Mouse (Mus musculus) olfactory bulb, adult 2 months (tissue): ENCODE data around the gene Egfl8.

Experiments
- CTCF ChIP-seq: fragments of 200-500 bp; IDR thresholded peaks from 2 replicates; pipeline ENCODE4 v1.5.1; 2012; ENCODE audit warnings: low read depth, mild to moderate bottlenecking, low read length, moderate library complexity; ENCODE audit not compliant: insufficient read depth
- POLR2A ChIP-seq: fragments of 200-500 bp; IDR thresholded peaks from 2 replicates; pipeline ENCODE4 v1.6.1; 2012; ENCODE audit warnings: mild to moderate bottlenecking, low read depth, low read length, moderate library complexity; ENCODE audit not compliant: insufficient read depth

DNA sequence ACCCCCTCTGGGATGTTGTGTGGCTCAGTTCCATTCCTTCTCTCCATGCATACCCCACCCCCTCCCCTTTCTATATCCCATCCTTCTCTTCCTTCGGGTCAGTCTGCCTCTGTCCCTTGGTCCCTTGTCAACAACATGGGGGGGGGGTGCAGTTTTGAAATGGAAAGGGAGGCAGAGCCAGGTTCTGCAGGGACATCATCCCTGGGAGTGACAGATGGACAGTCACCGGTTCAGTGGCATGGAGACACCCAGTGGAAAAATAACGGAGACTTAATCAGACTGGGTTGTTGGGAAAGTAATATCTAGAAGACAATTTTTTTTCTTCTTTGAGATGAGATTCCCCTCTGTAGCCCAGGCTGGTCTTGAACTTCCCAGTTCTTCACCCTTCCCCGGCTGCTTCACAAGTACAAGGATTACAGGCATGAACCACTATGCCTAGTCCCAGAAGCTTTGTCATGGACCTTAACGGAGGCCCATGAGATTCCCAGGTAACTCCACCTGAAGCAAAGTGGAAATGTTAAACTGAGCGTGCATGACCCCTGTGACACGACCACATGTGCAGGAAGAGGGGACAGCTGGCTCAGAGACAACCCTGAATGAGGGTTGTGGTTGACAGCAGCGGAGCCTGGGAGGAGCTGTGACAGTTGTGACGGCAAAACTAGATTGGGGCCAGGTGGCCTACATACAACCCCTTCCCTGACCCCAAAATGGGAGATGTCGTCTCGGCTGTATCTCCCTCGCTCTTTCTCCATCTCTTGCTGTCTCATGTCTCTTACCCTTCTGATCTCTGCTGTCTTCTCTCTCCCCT is 14.2 kb upstream of the Egfl8 start:
- no peak for TF ChIP-seq CTCF
- TF ChIP-seq POLR2A, result no peak
